Mouse (Mus musculus) kidney, adult 11 months (tissue): Measurements from ENCODE around the gene Psap.

Source experiments
- DNase-seq: peaks from one replicate; pipeline ENCODE4 v3.0.0; 2022

Psap gene

DNA sequence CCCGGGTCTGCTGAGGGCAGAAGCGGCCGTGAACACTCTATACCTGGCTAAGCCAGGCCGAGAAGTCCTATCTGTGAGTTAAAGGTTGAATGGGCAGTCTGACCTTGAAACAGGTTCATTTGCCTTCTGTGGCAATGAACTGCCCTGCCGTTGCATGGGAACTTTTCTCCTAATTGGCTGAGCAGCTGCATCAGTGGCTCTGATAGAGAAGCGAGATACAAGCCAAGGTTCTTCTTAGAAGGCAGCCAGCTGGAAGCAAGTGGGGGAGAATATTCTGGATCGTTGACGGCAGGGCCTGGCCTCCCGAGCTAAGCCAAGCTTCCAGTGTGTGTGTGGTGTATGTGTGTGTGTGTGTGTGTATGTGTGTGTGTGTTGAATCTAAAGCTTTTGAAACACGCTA is 12.2 kb upstream of the Psap start:
- no peak for DNase-seq

- DNase-seq: peak; percentile 42
Observed at GRCm38 (mm10) chr10:60266842-60267401, 10.5 kb upstream of the Psap start.

GRCm38 (mm10) chr10:60268738-60269137 is 8.7 kb upstream of the Psap start:
- DNase-seq: no peak

- DNase-seq: no peak
Observed at GRCm38 (mm10) chr10:60269141-60270064, 8.0 kb upstream of the Psap start.

- no peak for DNase-seq
Observed at GRCm38 (mm10) chr10:60271015-60271414, 6.4 kb upstream of the Psap start.

- DNase-seq: no peak
Observed at GRCm38 (mm10) chr10:60272241-60272640, 5.2 kb upstream of the Psap start.

GRCm38 (mm10) chr10:60273382-60273781 is 4.0 kb upstream of the Psap start:
- no peak for DNase-seq

DNA sequence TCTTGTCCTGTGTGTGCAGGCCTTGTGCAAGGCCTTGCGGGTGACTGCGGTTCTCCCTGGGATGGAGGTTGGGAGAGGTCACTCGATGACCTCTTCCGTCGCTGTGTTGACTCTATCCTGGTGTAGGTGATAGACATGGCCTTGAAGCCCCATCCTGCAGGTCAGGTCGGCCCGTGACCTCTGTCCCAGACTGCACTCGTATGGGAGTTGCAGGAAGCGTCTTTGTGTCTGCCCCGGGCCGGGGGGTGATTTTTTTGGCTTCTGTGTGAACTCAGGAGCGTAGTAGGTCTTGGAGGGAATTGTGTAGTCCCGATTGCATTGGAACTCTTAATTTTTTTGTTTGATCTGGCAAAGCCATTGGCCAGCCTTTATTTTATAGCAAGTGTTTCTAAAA is 576 bp downstream of the Psap start:
- no peak for DNase-seq

DNA sequence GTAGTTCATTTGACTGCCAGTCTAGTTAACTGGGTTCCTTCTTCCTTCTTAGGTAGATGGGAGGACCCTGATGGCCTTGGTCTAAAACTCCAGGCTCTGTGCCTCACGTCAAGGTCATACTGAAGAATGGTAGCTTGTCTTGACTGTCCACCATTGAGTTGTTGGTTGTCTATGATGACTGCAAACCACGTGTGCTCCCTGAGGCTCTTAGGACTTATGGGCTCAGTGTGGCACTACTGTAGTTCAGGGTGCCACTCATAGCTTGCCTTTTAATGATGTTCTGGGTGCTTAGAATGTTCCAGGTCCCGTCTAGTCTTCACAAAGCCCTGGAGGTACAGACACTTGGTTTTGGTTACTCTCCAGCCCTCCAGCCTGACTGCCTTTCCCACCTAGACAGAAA is 1.4 kb downstream of the Psap start:
- DNase-seq: no peak

DNA sequence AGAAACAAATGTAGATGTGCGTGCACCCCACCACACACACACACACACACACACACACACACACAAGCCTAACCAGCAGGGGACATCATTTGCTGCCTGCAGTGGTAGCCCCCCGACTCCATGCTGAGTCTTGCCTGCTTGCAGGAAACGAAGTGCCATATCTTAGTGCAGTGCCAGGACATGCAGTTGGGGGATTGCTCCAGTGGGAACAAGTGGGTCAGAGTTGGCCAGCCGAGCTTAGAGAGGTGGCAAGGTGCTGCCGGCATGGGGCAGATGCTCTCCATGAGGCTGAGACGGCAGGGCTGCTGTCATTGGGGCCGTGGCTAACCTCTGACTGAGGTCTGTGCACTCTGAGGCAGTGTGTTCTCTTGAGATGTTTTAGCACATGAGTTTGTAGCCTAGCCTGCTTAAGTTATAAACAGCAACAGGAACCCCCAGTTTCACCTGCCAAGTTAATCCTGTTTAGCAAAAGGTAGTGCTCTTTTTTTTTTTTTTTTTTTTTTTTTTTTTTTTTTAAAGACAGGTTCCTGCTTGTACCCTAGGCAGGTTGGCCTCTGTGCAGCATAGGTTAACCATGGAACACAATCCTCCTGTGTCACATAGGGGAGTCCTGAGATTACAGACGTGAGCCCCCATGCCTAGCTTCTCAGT is 2.0 kb downstream of the Psap start:
- DNase-seq: peak; percentile 20

DNA sequence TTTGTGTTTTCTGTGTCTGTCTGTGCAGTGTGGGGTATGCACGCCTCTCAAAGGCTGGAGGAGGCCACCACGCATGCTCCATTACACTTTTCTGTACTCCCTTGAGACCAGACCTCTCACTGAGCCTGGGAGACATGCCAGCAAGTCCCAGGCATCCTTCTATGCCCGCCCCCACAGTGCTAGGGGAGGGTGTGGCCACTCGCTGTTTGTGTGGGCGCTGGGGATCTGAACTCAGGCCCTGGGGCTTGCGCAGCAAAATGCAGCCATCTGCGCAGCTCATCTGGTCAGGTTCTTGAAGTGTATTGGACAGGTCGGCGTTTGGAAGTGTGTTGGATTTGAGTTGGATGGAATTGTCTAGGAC is 2.5 kb downstream of the Psap start:
- peak; percentile 64 for DNase-seq

GRCm38 (mm10) chr10:60280353-60280752 is 2.9 kb downstream of the Psap start:
- DNase-seq: no peak

- no peak for DNase-seq
Observed at GRCm38 (mm10) chr10:60281571-60282050, 4.2 kb downstream of the Psap start.

GRCm38 (mm10) chr10:60282116-60283014 is 4.9 kb downstream of the Psap start:
- peak; percentile 24 for DNase-seq

DNA sequence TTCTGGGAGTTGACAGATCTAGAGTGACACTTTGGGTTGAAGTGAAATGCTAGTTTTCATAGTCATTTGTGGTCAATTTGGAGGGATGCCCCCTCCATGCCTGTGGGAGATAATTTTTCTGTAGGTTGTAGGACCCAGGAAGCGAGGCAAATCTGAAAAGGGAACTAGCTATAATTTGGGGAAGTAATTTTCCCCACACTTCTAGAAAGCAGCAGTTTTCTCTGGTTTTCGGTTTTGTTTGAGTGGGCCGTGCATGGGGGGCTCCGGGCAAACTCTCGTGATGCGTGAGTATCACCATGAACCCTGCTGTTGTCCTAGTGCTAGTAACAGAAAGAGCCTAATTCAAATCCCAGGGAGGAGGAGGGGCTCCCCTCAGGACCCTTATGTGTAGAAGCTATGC is 6.8 kb downstream of the Psap start:
- DNase-seq: no peak

GRCm38 (mm10) chr10:60284676-60285111 is 7.3 kb downstream of the Psap start:
- DNase-seq: no peak

DNA sequence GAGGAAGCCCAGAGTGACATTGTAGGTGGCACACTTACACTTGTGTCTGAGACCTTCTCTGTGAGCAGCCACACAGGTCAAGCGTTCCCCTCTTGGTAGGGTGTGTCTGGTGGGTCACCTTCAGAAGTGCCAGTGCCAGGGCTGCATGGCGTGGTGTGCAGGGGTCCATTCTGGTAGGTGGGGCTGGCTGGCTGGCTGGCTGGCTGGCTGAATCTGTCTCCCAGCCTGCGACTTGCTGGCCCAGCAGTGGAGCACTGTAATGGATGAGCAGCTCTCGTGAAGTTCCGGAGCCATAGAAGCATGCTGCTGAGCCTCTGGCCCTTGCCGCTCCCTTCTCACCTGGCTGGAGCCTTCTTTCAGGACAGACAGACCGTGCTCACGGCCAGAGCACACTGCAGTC is 7.8 kb downstream of the Psap start:
- peak; percentile 21 for DNase-seq

DNA sequence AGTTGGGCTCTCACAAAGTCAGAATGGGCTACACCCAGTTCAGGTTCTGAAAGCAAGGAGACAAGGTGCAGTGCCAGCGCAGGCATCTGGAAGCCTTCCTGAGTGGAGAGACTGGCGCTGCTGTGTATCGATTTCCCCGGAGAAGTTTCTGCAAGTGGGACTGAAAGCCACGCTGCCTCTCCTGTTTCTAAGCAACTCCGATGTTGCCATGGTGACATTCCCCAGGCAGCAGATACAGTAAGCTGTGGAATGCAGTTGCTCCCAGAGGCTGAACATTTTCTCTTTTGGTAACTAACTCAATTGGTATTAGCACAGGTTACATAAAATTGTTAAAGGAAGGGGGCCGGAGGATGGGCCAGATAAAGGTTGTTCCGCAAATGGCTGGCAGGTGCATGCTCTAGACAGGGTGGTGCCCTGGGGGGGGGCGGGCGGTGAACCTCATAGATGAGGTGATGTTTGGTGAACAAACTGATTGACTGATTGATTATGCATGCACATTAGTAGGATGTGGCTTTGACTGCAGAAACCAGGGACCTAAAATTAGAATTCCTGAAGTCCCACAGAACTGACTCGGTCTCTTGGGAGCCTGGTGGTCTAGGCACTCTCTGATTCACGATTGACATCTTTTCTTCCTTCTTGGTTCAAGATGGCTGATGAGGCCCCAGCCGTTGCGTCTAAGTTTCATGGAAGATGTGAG is 8.4 kb downstream of the Psap start:
- peak; percentile 64 for DNase-seq

DNA sequence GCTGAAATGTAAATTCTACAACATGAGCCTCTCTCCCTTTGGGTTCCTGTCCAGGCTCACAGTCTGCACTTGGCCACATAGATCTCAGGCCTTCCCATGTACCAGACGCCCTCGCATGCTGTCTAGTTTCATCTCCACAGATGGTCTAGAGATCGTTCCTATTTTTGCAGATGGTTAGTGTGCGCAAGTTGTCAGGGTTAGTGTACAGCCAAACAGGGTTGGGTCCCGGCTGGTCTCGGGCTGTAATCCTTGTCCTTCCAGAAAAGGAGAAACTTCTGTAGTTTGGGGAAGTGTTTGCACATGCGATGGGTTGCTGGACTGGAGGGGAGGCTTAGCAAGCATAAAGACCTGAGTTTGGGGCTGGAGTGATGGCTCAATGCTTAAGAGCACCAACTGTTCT is 9.1 kb downstream of the Psap start:
- DNase-seq: no peak

- peak; percentile 52 for DNase-seq
Observed at GRCm38 (mm10) chr10:60287161-60287560, 9.7 kb downstream of the Psap start.

- no peak for DNase-seq
Observed at GRCm38 (mm10) chr10:60287726-60288125, 10.3 kb downstream of the Psap start.

- no peak for DNase-seq
Observed at GRCm38 (mm10) chr10:60289216-60289615, 11.8 kb downstream of the Psap start.
